Mouse (Mus musculus) spleen, postnatal 10 days (tissue): ENCODE data around the gene Stx18.

ENCODE experiments used
- DNase-seq, 2 experiments: peaks; one replicate each; pipeline ENCODE4 v3.0.0; 2021 to 2022; ENCODE audit warnings: low spot score in 2 of 2

The Stx18 gene

DNA sequence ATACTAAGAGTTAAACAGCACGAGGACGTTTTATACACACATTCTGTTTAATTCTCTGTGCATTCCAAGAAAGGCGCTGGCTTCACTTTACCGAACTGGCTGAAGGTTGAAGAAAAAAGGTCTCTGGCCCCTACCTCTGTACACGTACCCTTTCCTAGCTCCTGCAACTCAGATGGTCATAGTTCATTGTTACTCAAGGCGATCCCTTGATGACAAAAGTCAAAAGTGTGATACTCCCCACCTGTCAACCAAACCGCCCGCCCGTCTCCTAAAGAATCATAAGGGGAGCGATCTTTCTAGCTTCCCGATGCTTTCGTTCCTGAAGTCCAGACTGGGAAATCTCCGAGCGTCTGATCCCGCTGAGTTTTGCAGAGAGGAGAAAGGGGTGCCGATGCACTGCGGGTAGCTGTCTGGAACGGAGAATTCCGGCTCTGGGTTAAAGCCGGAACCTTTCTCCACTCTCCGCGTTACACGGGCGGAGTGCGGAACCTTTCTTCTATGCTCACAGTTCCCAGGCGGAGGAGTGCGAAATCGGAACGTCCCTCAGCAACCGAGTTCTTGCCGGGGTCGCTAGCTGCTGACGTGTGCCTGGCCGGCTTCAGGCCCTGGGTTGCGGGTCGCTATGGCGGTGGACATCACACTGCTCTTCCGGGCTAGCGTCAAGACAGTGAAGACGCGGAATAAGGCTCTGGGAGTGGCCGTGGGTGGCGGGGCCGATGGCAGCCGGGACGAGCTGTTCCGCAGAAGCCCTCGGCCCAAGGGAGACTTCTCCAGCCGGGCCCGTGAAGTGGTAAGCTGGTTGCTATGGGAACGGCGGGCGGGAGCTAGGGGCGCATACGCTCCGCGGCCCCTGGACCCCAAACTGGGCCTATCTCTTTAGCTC, at the start of gene Stx18:
Gene Stx18, plus strand, starts transcription at position 33 of the 883 bp plus-strand sequence.
- DNase-seq: peak; percentile 72 to 82

- no peak for DNase-seq
Observed at GRCm38 (mm10) chr5:37992346-37992745, 46.2 kb upstream of the Stx18 start.

GRCm38 (mm10) chr5:37998805-37999204, 39.7 kb upstream of the Stx18 start:
- no peak for DNase-seq

- no peak for DNase-seq
Observed at GRCm38 (mm10) chr5:38002573-38002972, 36.0 kb upstream of the Stx18 start.

DNA sequence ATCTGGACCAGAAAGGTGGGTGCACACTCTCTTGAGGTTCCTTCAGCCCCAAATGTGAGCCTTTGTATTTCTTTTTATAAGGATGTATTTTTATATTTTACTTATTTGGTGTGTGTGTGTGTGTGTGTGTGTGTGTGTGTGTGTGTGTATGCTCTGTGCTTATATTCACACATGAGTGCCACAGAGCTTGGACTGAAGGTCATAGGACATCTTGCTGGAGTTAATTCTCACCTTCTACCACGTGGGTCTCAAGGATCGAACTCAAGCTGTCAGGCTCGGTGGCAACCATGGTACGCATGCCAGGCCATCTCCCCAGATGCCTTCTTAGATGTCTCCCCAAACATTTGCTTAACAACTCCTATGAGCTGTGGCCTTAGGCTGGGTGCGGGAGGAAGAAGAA, 33.8 kb upstream of the Stx18 start:
- DNase-seq: no peak

DNA sequence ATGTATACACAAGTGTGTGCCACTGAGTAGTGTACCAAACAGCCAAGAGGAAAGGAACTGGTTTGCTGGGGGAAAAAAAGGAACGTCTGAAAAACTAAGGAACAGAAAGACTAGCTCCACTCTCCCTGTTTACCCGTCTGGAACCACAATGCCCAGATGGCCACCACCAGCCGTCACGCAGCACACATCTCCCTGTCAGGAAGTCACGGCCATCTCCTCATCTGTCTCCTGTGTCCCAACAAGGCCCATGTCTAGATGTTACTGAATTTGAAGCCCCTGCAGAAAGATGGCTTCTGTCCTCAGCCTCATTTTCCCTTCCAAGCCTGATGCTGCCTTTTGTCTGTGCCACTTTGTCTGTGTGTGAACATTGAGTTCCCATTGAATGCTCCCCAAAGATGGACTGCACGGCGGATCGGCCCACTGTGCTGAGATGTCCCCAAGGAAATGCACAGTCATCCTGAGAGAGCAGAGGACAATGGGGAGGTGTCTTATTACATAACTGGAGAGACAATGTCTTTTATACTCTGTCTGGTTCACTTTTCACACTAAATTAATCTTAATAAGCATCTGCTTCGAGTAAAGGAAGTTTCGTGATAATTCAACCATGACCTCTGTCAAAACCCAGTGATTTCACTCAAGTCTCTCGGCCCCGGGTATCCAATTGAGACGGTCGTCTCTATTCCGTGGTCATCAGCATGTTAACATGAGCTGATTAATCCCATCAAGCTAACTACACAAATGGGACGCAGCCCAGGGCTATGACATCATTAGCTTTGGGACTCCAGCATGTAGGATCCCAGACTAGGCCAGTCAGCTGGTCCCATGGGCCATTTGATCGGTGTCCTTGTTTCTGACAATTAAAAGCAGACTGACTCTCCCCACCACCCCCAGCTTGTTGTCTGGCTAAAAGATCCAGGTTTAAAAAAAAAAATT, 31.9 kb upstream of the Stx18 start:
- DNase-seq: no peak

DNA sequence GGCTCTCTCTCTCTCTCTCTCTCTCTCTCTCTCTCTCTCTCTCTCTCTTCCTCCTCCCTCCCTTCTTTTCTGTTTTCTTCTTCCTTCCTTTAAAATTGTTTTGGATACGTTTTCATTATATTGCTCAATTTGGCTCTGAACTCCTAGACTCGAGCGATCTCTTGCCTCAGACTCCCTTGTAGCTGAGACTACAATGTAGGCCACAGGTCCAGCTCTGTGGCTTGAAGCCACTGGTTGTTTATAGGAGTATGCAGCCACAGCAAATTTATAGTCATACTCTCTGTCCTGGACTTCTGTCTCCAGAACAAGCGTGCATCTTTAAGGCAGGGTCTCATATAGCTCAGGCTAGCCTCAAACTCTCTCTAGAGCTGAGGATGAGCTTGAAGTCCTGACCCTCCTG, 29.5 kb upstream of the Stx18 start:
- no peak for DNase-seq

GRCm38 (mm10) chr5:38014916-38015315, 23.6 kb upstream of the Stx18 start:
- no peak for DNase-seq

DNA sequence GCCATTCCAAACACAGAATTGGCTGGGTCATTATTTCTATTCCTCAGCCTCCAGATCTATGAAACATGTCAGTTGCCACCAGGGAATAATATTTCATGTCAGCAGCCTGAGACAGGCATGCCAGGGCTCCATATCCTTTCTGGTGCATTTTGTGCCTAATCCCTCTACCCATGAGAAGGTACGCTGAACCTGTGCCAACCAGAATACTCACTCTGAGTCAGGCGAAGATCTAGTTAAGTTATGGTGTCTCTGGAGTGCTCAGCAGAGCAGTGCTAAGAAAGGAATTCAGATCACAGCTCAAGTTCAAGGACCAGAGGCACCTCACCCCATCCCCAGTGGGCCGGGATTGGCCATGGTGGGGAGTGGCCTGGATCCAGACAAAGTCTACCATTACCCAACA, 21.6 kb upstream of the Stx18 start:
- no peak for DNase-seq

DNA sequence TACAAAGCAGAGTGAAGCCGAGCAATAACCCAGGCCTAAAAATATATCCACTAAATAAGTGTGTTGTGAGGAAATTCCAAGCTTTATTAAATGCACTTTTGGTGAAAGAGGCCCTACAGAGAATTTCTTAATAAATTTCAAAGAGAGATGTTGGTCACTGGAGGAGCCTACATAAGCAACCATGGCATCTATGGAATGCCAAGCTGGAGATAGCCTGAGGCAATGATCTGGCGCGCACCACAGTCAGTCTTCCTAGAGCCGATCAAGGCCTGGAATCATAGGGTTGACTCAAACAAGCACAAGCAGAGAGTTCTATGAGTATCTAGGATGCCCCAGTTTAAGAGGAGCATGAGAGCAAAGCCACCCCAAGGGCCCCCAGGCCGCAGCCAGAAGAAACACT, 10.9 kb upstream of the Stx18 start:
- no peak for DNase-seq

DNA sequence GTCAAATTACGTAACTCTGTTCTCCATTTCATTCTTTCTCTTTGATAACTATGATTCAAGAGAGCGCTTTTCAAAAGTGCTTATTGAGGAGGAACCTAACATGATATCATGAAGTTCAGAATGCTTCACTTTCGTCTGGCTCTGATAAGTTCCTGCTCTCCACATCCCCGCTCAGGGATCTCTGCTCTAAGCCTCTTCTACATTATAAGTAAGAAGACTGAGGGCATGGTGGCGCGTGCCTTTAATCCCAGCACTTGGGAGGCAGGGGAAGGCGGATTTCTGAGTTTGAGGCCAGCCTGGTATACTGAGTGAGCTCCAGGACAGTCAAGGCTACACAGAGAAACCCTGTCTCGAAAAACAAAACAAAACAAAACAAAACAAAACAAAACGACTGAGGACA, 268 bp upstream of the Stx18 start:
- DNase-seq: peak; percentile 10 to 16

- DNase-seq: no peak
Observed at GRCm38 (mm10) chr5:38039796-38040195, 1.3 kb downstream of the Stx18 start.

- DNase-seq: no peak
Observed at GRCm38 (mm10) chr5:38044923-38045322, 6.4 kb downstream of the Stx18 start.

GRCm38 (mm10) chr5:38048177-38048576, 9.6 kb downstream of the Stx18 start:
- peak in 1 of 2 experiments; percentile 16 for DNase-seq

- no peak for DNase-seq
Observed at GRCm38 (mm10) chr5:38061051-38061450, 22.5 kb downstream of the Stx18 start.

DNA sequence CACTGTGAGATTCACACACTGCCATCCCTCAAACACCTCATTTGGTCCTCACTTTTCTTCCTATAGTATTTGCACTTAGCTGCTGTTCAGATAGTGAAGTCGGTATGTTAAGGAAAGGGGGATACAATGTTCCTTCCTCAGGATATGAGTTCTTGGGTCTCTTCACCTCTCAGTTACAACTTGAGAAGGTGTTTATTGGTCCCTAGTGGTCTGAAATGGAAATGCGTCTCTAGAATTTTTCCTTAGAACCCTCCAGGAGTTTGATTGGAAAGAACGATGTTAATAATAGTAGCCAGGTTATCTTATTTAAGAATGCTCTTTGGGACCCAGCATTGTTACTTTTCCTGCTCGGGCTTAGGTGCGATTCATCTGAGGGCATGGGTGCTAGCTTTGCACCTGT, 24.2 kb downstream of the Stx18 start:
- DNase-seq: no peak

DNA sequence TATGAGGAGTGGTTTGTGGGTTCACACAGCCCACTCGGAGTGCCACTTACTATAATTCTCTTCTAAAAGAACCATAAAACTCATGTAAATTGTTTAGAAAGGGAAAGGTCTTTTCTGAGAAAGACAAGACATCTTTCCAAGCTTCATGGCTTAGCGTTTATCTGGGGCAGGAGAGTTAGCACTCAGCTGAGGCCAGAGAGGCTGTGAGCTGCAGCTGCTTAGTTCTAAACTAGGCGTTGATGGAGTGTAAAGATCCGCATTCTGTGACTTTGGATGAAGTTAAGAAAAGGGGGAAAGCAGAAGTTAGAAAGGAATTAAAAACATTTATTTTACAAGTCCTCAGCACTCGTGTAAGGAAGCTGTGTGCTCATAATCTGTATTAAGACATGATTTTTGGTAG, 24.8 kb downstream of the Stx18 start:
- DNase-seq: no peak

- DNase-seq: no peak
Observed at GRCm38 (mm10) chr5:38064043-38064575, 25.6 kb downstream of the Stx18 start.

GRCm38 (mm10) chr5:38064701-38065100, 26.2 kb downstream of the Stx18 start:
- DNase-seq: no peak

DNA sequence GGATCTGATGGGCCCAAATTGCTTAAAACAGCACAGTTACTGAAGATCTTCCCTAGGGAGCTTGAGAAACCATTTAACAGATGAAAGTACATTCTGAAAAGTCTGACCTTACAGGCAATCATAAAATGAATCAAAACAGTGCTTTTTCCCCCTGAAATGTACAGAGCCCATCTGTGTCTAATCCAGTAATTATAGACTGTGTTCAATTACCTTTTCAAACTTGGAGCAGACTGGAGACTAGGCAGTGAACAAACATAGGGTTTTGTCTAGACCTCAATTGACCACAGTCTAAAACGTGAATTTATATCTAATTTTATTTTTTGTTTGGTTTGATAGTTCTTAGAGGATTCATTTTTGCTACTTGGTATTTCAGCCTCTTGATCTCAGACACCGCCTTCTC, 26.9 kb downstream of the Stx18 start:
- DNase-seq: no peak

DNA sequence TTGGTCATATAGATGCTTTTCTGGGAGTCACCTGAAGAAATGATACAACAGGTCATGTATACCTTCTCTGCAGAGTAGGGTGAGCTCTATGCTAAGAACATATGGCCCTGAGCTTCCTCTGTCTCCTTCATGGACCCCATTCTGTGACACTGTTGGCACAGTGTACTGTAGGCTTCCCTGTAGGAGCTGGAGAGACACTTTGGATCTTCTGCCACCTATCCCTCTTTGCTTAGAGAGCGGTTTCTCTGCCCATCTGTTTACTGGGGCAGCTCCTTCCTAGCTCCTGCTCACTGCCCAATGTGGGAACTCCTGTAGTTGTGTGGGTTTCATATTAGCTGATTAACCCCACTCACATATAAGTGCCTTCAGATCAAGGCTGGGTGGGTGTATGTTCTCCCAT, 28.1 kb downstream of the Stx18 start:
- DNase-seq: no peak

DNA sequence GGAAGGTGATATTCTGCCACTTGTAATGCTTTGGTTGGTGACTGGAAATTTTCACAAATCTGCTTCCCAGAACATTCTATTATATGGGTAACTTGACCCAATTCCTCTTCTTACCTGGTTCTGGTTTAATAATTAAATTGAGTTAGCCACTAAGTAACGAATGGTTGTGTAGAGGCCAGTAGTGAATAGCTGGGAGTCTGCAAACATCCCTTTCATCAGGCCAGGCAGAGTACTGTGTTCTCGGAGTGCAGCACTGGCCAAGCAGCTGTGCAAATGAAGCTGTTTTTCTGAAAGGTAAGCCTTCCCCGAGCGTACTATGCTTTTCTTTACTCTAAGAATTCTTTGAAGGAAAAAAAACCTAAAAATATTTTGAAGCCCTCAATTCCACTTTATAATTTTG, 37.8 kb downstream of the Stx18 start:
- DNase-seq: no peak
